Mouse (Mus musculus) myocyte (in vitro differentiated cells): ENCODE results near the gene Afdn.

ENCODE experiments used
- E2F4 ChIP-seq: IDR thresholded peaks from one replicate; pipeline ENCODE4 v1.6.1; 2011; ENCODE audit warnings: mild to moderate bottlenecking, control low read depth, moderate library complexity; ENCODE audit not compliant: insufficient read depth
- MYOD1 ChIP-seq, 3 experiments: IDR thresholded peaks; one replicate each; pipeline ENCODE4 v1.6.1; 2011; ENCODE audit warnings: control low read depth in 2 of 3, low read depth in 2 of 3, mild to moderate bottlenecking in 2 of 3, moderate library complexity in 1 of 3; ENCODE audit not compliant: insufficient read length in 2 of 3, control insufficient read depth in 1 of 3
- POLR2A ChIP-seq: IDR thresholded peaks from one replicate; pipeline ENCODE4 v1.6.1; 2011; ENCODE audit warnings: low read depth, mild to moderate bottlenecking, control low read depth, moderate library complexity; ENCODE audit not compliant: insufficient read length
- TCF12 ChIP-seq: IDR thresholded peaks from one replicate; pipeline ENCODE4 v1.6.1; 2011; ENCODE audit warnings: mild to moderate bottlenecking, control low read depth; ENCODE audit not compliant: poor library complexity, insufficient read depth, severe bottlenecking
- USF1 ChIP-seq: IDR thresholded peaks from one replicate; pipeline ENCODE4 v1.6.1; 2011; ENCODE audit warnings: low read depth, mild to moderate bottlenecking, control low read depth, moderate library complexity

DNA sequence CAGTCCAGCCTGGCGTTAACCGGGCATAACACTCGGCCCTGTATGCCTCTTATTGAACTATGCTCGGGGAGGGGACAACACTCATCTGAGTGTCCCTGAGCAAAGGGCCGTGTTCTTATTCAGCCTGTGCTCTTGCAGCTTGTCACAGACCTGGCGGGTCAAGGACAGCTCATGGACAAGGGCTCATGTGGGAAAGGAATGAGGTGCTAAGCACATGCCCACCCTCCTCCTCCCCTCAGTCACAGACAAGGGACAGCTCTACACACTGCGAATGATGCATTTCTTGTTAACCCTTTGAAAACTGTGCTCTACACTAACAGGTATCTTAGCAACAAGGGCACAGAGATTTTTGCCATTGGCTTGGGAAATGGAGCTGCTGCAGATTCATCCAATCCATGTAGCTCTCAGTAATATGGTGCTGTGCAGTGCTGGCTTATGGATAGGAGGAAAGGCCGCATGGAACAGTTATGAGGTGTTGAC lies 24.5 kb upstream of the Afdn start:
- TF ChIP-seq USF1: no peak
- no peak for TF ChIP-seq POLR2A
- no peak for TF ChIP-seq MYOD1 (IDR thresholded peaks at IDR 0.05; ENCODE audit: control insufficient read depth in 1 of 3, insufficient read length in 2 of 3, low read depth in 2 of 3)
- TF ChIP-seq TCF12: no peak
- TF ChIP-seq E2F4: no peak
